Mouse (Mus musculus): ENCODE results near the gene Fcna.

DNA sequence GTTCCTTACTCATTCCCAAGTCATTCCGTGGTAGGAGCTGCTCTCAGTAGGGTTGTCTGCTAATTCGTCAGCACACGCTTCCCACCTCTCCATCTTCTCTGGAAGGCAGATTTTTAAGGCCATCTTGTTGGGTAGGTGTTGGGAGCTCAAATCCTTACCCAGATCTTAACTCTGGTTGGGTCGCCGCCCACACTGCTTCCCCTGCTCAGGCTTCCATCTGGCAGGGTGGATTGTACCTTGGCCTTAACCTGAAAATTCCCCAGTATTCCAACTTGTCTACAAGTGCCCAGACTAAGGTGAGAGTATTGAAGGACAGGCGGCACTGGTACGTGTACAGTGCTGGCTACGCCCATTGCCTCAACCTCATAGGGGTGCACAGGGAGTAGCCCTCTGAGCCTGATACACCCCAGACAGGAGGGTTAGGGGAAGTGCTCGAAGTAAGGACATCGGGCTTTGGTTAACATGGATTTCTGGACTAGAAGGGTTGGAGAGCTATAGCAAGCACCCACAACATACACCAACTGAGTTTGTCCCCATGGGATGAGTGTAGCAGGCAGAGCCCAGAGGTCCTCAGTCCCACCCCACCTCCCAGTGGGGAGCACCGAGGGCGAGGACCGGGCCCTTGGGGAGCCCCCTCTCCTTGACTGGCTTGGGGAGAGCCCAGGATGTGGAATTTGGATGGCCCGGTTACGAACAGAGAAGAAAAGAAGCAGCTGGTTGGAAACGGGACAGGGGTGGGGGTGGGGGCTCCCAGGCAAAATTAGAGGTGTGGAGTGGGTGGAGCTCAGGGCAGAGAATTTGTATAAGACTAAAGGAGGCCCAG, 51.6 kb downstream of the Fcna start:
- TF ChIP-seq POLR2A (IDR thresholded peaks at IDR 0.05; ENCODE audit: insufficient read depth, low read length), result no peak
- TF ChIP-seq CTCF (IDR thresholded peaks at IDR 0.05; ENCODE audit: low read depth, low read length), result no peak
- no peak for TF ChIP-seq EP300 (IDR thresholded peaks at IDR 0.05; ENCODE audit: insufficient read depth, low read depth, low read length)
